Mouse (Mus musculus): ENCODE data around the gene Efcab12. TPM values are rescaled to one million over a fixed set of nuclear protein-coding genes. Genes with fewer than 3 reads are reported as not detected.

The Efcab12 gene
- under 1 TPM in 1 of 2 experiments, not detected in 1; 0.02 TPM for polyA plus RNA-seq (2012; fragmentation: generic; extraction: Trizol)

DNA sequence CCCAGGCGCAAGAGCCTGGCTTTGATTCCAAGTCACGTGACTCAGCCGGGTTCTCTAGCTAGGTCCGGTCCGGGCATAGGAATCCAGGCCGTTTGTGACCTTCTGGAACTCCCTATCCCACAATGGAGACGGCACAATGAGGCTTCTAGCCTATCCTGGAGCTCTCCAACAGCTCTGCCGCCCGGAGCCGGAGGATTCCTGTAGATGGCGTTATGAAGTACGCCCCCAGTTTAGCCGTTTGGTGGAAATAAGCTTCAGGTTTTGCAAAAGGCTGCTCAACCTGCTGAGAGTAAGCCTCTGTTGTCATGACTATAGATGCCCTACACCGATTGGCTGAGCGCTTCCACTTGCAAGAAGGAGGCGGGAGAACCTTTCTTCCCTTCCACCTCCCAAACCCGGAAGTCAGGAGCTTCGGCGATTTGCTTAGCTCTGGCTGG lies at the start of gene Efcab12:
TSS of gene Efcab12 (minus strand) at position 252 of the 437 bp plus-strand sequence.

DNA sequence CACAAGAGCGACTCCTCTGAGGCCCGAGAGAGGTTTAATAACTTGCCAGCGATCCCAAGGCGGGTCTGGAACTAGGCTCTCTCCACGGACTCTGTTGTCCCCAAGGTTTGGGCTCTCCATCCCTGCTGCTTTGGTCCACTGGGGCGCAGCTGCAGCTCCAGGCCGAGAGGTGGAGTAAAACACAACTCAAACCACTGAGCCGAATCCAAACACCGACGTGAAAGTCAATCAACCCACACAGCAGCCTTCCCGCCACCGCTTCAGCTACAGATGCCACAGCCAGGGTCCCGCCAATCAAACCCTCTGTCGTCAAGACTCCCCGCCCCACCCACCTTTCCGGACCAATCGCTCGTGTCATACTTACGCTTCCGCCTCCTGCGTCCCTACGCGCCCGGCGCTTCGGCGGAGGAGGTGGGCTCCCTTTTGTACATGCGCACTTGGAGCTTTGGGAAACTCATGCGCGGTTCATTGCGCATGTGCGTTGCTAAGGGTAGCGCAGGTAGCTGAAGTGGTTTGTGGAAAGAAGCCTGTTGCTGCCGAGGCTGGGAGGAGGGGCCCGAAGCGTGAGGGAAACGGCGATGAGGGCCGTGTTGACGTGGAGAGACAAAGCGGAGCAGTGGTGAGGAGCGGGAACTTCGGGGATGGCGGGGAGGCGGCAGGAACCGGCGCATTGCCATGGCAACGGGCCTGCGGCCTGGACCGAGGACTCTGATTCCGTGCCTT lies 15.0 kb upstream of the Efcab12 start, which contains the start of the genes Mbd4 and Ift122:
TSS of gene Mbd4 (minus strand) at position 281 of the 723 bp plus-strand sequence.
TSS of gene Ift122 (plus strand) at position 380 of the 723 bp plus-strand sequence.

DNA sequence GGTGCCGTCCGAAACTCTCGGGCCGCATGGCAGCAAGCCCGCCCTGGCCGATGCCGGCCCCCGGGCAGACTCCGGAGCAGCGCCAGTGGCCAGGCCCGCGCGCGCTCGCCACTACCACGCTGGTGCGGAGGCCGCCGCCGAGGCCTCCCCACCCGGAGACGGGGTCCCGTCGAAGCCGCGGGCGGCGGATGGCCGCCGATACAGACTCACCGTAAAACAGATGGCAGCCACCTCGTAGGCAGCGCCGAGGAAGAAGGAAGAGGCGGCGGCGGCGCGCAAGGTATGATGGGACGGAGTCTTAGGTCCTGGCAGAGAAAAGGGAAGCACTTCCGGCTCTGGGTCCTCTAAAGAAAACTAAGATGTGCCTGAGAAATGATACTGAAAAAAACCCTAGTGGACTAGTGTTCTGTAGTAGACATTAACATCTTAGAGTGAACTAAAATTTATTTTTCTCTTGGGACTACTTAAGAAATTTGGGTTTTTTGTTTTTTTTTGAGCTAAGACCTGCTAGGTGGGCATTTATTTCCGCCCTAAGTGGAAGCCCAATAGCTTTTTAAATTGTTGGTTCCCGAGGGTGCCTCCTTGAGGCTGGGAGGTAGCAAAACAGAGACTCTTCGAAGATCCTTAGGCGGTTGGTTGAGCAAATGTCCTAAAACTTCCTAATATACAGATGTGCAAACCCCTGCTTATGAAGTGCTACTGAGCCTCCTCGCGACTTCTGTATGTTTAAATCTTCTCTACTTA lies 29.6 kb downstream of the Efcab12 start, which contains the start of gene Rpl32:
TSS of gene Rpl32 (minus strand) at position 260 of the 744 bp plus-strand sequence.

DNA sequence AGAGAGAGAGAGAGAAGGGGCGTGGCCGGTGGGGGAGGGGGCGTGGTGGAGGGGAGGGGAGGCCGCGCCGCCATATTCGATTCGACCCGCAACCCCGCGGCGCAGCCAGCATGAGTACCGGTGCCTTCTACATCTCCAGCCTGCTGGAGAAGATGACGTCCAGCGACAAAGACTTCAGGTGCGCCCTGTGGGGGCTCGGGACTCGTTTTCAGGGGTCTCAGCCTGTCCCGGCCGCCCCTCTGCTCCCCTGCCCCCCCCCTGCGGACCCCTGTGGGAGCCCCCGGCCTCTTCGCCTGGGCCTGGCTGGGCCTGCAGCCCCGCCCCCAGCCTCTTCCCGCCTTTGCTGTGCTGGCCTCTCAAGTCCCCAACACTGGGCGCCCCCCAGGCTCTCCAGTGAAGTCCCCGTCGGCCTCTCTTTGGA lies 63.7 kb downstream of the Efcab12 start, which contains the start of gene Cand2:
TSS of gene Cand2 (plus strand) at position 38 of the 421 bp plus-strand sequence.

DNA sequence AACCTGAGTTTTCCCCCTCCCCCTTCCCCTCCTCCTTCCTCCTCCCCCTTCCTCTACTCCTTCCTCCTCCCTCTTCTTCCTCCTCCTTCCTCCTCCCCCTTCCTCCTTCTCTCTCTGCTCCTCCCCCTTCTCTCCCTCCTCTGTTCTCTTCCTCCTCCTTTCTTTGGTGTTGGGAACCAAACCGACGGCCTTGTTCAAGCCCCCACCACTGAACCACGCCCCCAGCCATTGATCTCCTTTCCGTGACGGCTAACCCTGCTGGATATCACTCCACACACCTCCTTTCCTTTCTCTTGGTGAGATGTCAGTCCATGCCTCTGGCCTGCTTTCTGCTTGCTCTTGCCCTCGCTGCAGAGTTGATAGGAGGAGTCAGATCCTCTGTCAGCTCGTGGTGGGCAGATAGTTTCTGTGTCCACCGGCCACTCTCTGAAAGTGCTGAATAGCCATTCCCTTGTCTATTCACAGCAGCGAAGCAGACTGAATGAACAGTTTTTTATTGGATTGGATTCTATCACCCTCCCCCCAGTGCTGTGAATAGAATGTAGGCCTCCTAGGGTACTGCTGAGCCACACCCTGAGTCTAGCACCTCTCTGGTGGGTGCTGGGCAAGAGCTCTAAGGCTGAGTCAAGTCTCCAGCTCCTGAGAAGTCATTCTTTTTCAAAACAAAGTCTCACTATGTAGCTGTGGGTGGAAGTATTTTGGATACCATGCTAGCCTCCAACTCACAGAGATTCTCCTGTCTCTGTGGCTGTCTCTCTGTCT lies 76.0 kb downstream of the Efcab12 start, which contains the start of gene Tmem40:
TSS of gene Tmem40 (minus strand) at position 416 of the 762 bp plus-strand sequence.

Other genes starting within 250 kb of the Efcab12 start
- under 1 TPM in 1 of 2 experiments, not detected in 1; 0.07 TPM for gene Mkrn2os, start 245.8 kb downstream of the Efcab12 start, polyA plus RNA-seq (2012; fragmentation: generic; extraction: Trizol)
- gene Mkrn2, start 236.5 kb downstream of the Efcab12 start, polyA plus RNA-seq (2012; fragmentation: generic; extraction: Trizol), result 1 to 10 TPM; 3.3 to 9.9 TPM
- gene Raf1, start 161.8 kb downstream of the Efcab12 start, polyA plus RNA-seq (2012; fragmentation: generic; extraction: Trizol), result 10 to 100 TPM; 22.8 to 56.6 TPM
- under 1 TPM in 1 of 2 experiments, not detected in 1; 0.06 TPM for gene Tmem40, start 76.0 kb downstream of the Efcab12 start, polyA plus RNA-seq (2012; fragmentation: generic; extraction: Trizol)
- 1 to 10 TPM in 1 of 2 experiments, under 1 TPM in 1; 0.88 to 3.7 TPM for gene Cand2, start 63.9 kb downstream of the Efcab12 start, polyA plus RNA-seq (2012; fragmentation: generic; extraction: Trizol)
- 1,000 to 10,000 TPM; 6,992 to 7,807 TPM for gene Rpl32, start 29.7 kb downstream of the Efcab12 start, polyA plus RNA-seq (2012; fragmentation: generic; extraction: Trizol)
- gene Mbd4, start 15.0 kb upstream of the Efcab12 start, polyA plus RNA-seq (2012; fragmentation: generic; extraction: Trizol), result 1 to 10 TPM in 1 of 2 experiments, under 1 TPM in 1; 0.18 to 1.3 TPM
- gene Ift122, start 15.1 kb upstream of the Efcab12 start, polyA plus RNA-seq (2012; fragmentation: generic; extraction: Trizol), result 10 to 100 TPM in 1 of 2 experiments, 1 to 10 TPM in 1; 8.1 to 36.0 TPM
- under 1 TPM; 0.04 to 0.58 TPM for gene Rho, start 93.3 kb upstream of the Efcab12 start, polyA plus RNA-seq (2012; fragmentation: generic; extraction: Trizol)
- gene H1foo, start 106.5 kb upstream of the Efcab12 start, polyA plus RNA-seq (2012; fragmentation: generic; extraction: Trizol), result not detected
- 10 to 100 TPM; 10.3 to 76.4 TPM for gene Plxnd1, start 156.6 kb upstream of the Efcab12 start, polyA plus RNA-seq (2012; fragmentation: generic; extraction: Trizol)